Mouse (Mus musculus) mesoderm, embryonic 11.5 days (tissue): ENCODE data around the gene Sun1.
A peak's percentile ranks its signal among the peaks of the same experiment; 100 is the strongest.

Experiments
- DNase-seq: peaks from one replicate; pipeline ENCODE4 v3.0.0-alpha.2; 2012; ENCODE audit warnings: low read depth, low spot score

The Sun1 gene

GRCm38 (mm10) chr5:139251279-139251678 is 50.8 kb downstream of the Sun1 start:
- DNase-seq: no peak

GRCm38 (mm10) chr5:139251736-139252080 is 51.3 kb downstream of the Sun1 start:
- no peak for DNase-seq

DNA sequence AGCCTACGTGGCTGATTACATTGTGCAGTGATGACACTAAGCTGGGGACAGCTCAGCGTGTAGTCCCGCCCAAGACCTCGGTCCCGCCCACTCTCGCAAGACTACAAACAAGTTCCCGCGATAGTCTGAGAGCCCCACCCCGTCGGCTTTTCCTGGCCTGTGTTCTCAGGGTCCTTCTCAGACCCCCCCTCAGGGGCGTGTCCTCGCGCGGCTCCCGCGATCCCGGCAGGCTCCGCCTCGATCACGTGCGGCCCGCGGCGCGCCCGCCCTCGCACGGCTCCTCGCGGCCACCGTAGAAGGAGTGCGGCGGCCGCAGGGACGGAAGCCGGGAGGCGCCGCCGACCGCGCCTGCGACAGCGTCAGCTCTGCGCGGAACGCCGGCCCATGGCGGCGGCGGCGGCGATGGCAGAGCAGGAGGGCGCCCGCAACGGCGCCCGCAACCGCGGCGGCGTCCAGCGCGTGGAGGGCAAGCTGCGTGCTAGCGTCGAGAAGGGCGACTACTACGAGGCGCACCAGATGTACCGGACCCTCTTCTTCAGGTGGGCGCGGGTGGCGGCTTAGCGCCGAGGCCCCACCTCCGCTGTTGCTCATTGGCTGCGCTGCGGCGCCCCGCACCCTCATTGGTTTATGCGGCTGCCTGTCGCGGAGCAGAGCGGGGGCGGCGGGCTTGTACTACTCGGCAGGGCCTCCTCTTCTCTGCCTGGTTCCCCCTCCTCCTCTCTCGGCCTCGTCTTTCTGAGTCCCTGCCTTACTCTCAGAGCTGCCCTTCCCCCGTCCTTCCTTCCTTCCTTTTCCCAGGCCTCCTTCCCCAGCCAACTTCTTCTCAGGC is 51.9 kb downstream of the Sun1 start, which contains the start of gene Get4:
TSS of gene Get4 (plus strand) at position 244 of the 829 bp plus-strand sequence.
- DNase-seq: peak; percentile 100

DNA sequence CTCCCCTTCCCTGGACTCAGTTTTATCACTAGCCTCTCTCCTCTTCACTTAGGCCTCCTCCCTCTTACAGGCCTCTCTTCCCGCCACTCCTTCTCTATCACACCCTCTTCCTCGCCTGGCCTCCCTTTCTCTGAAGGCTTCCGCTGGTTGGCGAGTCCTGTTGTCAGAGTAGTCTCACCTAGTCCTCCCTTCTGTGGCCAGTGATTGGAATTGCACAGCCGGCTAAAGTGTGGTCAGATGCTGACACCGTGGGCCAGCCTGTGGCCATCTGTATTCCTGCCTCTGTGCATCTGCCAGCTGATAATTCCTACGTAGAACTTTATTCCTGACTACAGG is 52.4 kb downstream of the Sun1 start:
- peak; percentile 54 for DNase-seq

- DNase-seq: peak; percentile 11
Measured at GRCm38 (mm10) chr5:139253301-139253741, 52.9 kb downstream of the Sun1 start.

DNA sequence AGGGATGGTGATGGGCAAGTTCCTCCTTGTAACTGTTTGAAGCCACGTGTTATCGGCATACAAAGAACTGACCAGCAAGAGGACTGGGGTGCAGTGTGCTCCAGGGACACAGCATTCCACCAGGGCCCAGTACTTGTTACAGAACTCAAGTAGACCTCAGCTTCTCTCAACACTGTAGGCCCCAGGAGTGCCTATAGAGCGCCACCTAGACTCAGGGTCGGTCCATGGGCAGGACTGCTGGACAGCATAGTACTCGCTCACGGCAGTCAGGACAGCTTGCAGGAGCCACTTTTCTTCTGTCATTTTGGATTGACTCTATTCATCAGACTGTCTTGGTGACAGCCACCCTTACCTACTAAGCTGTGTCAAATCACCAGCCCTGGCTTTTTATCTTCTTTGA is 54.5 kb downstream of the Sun1 start:
- no peak for DNase-seq

- DNase-seq: no peak
Measured at GRCm38 (mm10) chr5:139255777-139256176, 55.3 kb downstream of the Sun1 start.

GRCm38 (mm10) chr5:139256211-139256765 is 55.9 kb downstream of the Sun1 start:
- DNase-seq: no peak

- no peak for DNase-seq
Measured at GRCm38 (mm10) chr5:139257265-139257664, 56.8 kb downstream of the Sun1 start.

DNA sequence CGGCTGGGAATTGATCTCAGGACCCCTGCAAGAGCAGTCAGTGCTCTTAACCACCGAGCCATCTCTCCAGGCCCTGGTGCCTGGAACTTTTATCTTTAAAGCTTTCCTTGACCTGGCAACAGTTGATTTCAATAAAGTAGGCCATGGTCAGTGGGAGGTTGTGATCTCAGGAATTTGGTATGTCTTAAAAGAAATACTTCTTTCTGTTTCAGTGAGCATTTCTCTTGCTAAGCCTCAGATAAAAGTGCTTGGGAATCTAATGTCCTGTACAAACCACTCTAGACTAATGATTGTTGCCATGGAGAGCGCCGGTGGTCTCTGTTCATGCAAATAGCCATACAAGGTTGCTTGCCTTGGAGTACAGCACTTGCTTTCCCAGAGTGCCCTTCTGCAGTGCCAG is 57.4 kb downstream of the Sun1 start:
- DNase-seq: no peak

DNA sequence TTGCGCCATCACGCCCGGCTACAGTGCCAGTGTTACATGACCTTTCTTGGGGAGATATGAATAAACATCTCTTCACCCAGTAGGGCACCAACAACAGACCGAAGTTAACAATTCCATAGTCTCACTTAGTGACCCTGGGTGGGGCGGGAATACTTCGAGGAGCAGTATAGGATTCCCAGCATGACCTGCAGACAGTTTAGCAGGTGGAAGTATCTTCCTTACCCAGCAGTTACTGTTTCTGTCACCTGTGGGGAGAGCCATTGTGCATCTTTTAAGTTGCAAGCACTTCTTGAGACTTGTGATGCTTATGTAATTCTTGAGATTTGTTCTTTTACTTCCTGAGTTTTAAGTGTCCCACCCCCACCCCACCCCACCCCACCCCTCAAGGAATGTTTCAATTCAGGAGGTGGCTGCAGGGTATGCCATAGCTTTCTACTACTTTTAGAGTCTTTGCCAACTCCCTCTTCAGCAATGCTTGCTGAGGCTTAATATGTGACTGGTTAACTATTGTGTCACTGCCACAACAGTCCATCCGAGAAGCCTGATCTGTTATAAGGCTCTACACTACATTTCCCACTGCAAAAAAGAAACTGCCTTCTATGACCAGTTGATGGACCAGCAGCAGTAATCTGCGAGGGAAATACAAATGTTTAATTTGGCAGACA is 58.1 kb downstream of the Sun1 start:
- DNase-seq: no peak

DNA sequence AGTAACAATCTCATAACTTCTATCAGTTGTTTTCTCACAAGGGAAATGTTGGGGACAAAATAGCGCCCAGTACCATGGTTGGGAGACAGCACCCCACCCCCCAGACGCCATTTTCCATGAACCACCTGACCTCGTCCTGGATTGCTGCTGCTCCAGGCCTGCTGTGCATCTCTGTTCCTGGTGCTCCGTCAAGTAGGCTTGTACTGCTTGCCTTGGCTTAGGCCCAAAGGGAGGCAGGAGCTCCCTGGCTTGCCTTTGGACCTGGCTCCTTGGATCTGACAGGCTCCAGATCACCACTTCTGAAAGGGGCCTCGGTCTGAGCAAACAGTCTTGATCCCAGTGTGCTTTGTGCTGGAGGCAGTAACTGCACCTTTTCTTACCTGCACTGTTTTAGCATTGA is 59.4 kb downstream of the Sun1 start:
- no peak for DNase-seq

GRCm38 (mm10) chr5:139261403-139261802 is 61.0 kb downstream of the Sun1 start:
- DNase-seq: no peak

GRCm38 (mm10) chr5:139267661-139268060 is 67.2 kb downstream of the Sun1 start:
- DNase-seq: no peak

DNA sequence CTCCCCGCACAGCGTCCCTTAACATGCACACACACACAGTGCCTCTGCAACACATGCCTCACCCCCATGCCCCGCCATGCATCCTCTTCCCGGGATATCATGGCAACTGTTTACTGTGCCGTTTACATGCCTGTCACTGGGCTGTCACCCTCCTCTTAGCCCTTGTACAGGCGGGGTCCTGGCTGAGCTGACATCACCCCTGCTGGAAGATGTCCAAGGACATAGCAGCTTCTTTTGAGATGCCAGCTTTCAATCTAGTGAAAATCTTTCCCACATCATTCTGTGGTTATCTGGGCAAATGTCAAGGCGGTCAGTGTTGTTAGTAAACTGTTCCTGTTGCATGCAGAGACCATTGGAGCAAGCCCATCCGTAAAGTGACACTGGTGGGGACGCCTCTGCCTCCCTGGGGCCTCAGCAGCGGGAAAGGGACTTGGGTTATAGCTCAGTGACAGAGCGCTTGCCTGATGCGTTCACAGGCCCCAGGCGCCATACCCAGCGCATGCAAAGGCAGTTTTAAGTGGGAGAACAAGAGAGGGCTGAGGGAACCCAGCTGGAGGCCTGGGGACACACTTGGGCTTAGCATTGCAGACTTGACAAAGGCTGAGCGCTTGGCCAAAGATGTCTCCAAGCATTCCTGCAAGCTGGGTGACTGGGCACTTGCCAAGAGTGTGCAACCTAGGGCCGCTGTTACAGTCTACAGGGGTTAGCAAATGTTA is 70.5 kb downstream of the Sun1 start:
- no peak for DNase-seq

- DNase-seq: no peak
Measured at GRCm38 (mm10) chr5:139271994-139272554, 71.6 kb downstream of the Sun1 start.

- DNase-seq: no peak
Measured at GRCm38 (mm10) chr5:139277287-139277686, 76.8 kb downstream of the Sun1 start.

DNA sequence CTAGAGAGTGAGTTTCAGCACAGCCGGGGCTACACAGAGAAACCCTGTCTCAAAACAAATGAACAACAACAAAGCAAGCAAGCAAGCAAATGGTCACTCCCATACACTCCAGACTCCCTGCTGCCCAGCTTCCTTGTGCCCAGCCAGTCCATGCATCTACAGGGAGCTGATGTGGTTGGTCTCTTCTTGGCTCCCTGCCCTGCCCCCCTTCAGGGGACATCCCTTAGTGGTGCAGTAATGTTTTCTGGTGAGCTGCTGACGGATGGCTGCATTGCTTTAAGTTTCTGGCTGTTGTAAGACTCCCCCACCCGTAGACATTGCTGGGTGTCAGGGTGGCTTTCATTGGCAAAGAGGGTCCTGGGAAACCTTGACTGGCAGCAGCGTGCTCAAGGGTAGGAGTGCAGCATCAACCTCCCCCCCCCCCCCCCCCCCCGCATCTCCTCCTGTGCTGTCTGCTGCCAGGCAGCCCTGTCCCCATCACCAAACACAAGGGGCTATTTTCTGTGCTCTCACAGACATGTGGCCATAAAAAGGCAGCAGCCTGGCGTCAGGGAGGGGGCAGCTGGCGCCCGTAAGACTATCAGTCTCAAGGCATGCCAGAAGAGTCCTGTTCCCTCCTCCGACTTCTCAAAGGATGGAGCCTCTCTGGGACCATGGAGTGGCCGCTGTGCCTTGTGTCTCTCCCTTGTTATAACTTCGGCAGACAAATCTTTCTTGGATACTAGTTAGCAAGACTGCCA is 81.1 kb downstream of the Sun1 start:
- no peak for DNase-seq

DNA sequence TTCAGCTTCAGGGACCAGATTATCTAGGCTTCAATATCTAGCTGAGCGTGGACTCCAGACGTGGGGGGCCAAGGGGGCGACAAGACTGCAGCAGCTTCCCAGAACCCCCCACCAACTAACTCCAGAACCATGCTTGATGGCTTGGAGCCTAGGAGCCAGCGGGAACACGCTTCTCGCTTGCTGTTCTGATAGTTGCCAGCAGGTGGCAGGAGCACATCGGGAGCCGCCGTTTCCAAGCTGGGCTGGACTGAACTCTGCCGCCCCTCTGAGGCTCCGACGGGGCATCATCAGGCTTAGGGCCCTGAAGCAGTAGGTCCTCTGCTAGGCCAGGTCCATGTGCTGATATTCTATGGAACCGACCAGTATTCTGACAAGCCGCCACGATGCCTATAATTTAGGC is 81.8 kb downstream of the Sun1 start:
- peak; percentile 80 for DNase-seq

DNA sequence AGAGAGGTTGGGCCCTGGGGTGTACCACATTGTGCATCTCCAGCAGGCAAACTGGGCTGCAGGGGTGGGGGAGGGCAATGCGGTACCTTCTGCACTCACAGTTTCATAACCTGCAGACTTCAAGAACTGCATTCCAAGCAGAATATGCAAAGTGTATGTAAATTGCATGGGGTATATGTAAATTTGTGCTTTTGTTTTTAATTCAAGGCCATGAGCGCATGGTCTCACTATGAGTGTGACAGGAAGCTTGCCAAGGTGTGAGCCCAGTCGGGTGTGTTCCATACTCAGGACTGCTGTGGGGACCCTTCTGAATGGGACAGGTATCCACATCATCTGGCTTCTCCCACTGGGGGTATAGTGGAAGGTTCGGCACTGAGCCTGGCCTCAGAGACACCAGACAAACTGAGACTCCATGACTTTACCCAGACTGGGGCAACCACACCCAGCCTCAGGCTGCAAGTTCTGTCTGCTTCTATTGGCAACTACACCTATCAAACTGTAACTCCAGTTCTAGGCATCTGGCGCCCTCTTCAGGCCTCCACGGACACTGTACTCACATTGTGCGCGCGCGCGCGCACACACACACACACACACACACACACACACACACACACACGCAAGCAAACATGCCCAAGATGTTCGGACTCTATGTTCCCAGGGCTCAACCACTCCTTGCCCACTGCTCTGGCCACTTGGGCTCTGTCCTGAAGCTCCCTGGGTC is 83.2 kb downstream of the Sun1 start:
- DNase-seq: no peak
